Mouse (Mus musculus): ENCODE results near the gene Pcid2. TPM values are rescaled to one million over a fixed set of nuclear protein-coding genes. Genes with fewer than 3 reads are reported as not detected.
"Not testable (repeated sequence)": the region's sequence is repeated elsewhere in the genome, so short reads cannot be mapped to it uniquely, and the experiment has no call there.

The Pcid2 gene
- polyA plus RNA-seq, 1 experiment from 2014 or later, result 33.3 TPM

- ATAC-seq (ENCODE audit: low read depth), result no peak
- Histone ChIP-seq H3K4me2 (ENCODE audit: low read depth, low read length) (no peak overlapping the region), H3K4me1 (ENCODE audit: control insufficient read depth, insufficient read depth, low read length) (peaks cover 17% of the 10 kb centered on the region), H3K27ac (ENCODE audit: low read depth, low read length) (no peak overlapping the region), H3K9ac (replicated peaks; ENCODE audit: low read depth, low read length) (no peak overlapping the region), H3K36me3 (ENCODE audit: control insufficient read depth, insufficient read depth, low read length) (0 out of 2 replicates have a peak, but pooled peaks cover 3% of the 10 kb centered on the region), H3K4me3 (ENCODE audit: low read depth, low read length) (no peak overlapping the region), H3K27me3 (ENCODE audit: control insufficient read depth, insufficient read depth, low read length) (no peaks in the 10 kb centered on the region), H3K9me3 (ENCODE audit: control insufficient read depth, low read length) (no peaks in the 10 kb centered on the region)
- WGBS, result 92% methylated on average over 13 of the region's 13 CpGs
Observed at GRCm38 (mm10) chr8:13107990-13108638, 2.9 kb upstream of the Pcid2 start.

GRCm38 (mm10) chr8:13105908-13106551 lies 771 bp upstream of the Pcid2 start:
- Histone ChIP-seq H3K9me3 (ENCODE audit: control insufficient read depth, low read length) (no peaks in the 10 kb centered on the region), H3K4me1 (ENCODE audit: control insufficient read depth, insufficient read depth, low read length) (peaks cover 17% of the 10 kb centered on the region), H3K36me3 (ENCODE audit: control insufficient read depth, insufficient read depth, low read length) (peaks cover 3% of the 10 kb centered on the region; the same call in 1 of the 2 replicates), H3K9ac (replicated peaks; ENCODE audit: low read depth, low read length) (peak overlapping the region; percentile 92), H3K4me2 (ENCODE audit: low read depth, low read length) (peak overlapping the region; percentile 95), H3K27ac (ENCODE audit: low read depth, low read length) (peak overlapping the region; percentile 84), H3K4me3 (ENCODE audit: low read depth, low read length) (peak overlapping the region; percentile 92), H3K27me3 (ENCODE audit: control insufficient read depth, insufficient read depth, low read length) (no peaks in the 10 kb centered on the region)
- peak; percentile 52 for ATAC-seq (ENCODE audit: low read depth)
- under 1% methylated on average over 58 of the region's 63 CpGs for WGBS

GRCm38 (mm10) chr8:13104691-13105086 lies 570 bp downstream of the Pcid2 start:
- ATAC-seq (ENCODE audit: low read depth), result peak; percentile 83
- Histone ChIP-seq H3K4me1 (ENCODE audit: control insufficient read depth, insufficient read depth, low read length) (peaks cover 9% of the 10 kb centered on the region; the same call in 1 of the 2 replicates), H3K4me3 (ENCODE audit: low read depth, low read length) (peak overlapping the region; percentile 92), H3K9ac (replicated peaks; ENCODE audit: low read depth, low read length) (peak overlapping the region; percentile 74), H3K36me3 (ENCODE audit: control insufficient read depth, insufficient read depth, low read length) (peaks cover 3% of the 10 kb centered on the region; the same call in 1 of the 2 replicates), H3K27ac (ENCODE audit: low read depth, low read length) (peak overlapping the region; percentile 96), H3K9me3 (ENCODE audit: control insufficient read depth, low read length) (no peaks in the 10 kb centered on the region), H3K4me2 (ENCODE audit: low read depth, low read length) (peak overlapping the region; percentile 95), H3K27me3 (ENCODE audit: control insufficient read depth, insufficient read depth, low read length) (no peaks in the 10 kb centered on the region)
- under 1% methylated on average over 39 of the region's 45 CpGs for WGBS

GRCm38 (mm10) chr8:13077542-13077941 lies 27.7 kb downstream of the Pcid2 start:
- no peak overlapping the region for H3K4me3 ChIP-seq (ENCODE audit: low read depth, low read length)

GRCm38 (mm10) chr8:13075579-13075978 lies 29.7 kb downstream of the Pcid2 start:
- 100% methylated on average over 1 of the region's 1 CpGs for WGBS
- not testable (repeated sequence) for H3K9ac ChIP-seq (replicated peaks; ENCODE audit: low read depth, low read length); H3K27me3 ChIP-seq (ENCODE audit: control insufficient read depth, insufficient read depth, low read length); H3K4me1 ChIP-seq (ENCODE audit: control insufficient read depth, insufficient read depth, low read length); H3K4me2 ChIP-seq (ENCODE audit: low read depth, low read length); H3K27ac ChIP-seq (ENCODE audit: low read depth, low read length); H3K4me3 ChIP-seq (ENCODE audit: low read depth, low read length); H3K9me3 ChIP-seq (ENCODE audit: control insufficient read depth, low read length); ATAC-seq (ENCODE audit: low read depth)
- H3K36me3 ChIP-seq (ENCODE audit: control insufficient read depth, insufficient read depth, low read length), result peaks cover 68% of the 10 kb centered on the region

More at GRCm38 (mm10) chr8:13077542-13077941, 27.7 kb downstream of the Pcid2 start:
- Histone ChIP-seq H3K9ac (replicated peaks; ENCODE audit: low read depth, low read length) (no peak overlapping the region), H3K4me1 (ENCODE audit: control insufficient read depth, insufficient read depth, low read length) (no peaks in the 10 kb centered on the region), H3K36me3 (ENCODE audit: control insufficient read depth, insufficient read depth, low read length) (peaks cover 83% of the 10 kb centered on the region), H3K27ac (ENCODE audit: low read depth, low read length) (no peak overlapping the region), H3K4me2 (ENCODE audit: low read depth, low read length) (no peak overlapping the region), H3K9me3 (ENCODE audit: control insufficient read depth, low read length) (no peaks in the 10 kb centered on the region), H3K27me3 (ENCODE audit: control insufficient read depth, insufficient read depth, low read length) (no peaks in the 10 kb centered on the region)
- no peak for ATAC-seq (ENCODE audit: low read depth)
- 89% methylated on average over 7 of the region's 7 CpGs for WGBS

GRCm38 (mm10) chr8:13075044-13075443 lies 30.2 kb downstream of the Pcid2 start:
- no peaks in the 10 kb centered on the region for H3K27me3 ChIP-seq (ENCODE audit: control insufficient read depth, insufficient read depth, low read length)
- H3K4me3 ChIP-seq (ENCODE audit: low read depth, low read length), result no peak overlapping the region
- no peaks in the 10 kb centered on the region for H3K4me1 ChIP-seq (ENCODE audit: control insufficient read depth, insufficient read depth, low read length)
- no peak overlapping the region for H3K9ac ChIP-seq (replicated peaks; ENCODE audit: low read depth, low read length)
- no peak overlapping the region for H3K4me2 ChIP-seq (ENCODE audit: low read depth, low read length)
- ATAC-seq (ENCODE audit: low read depth), result no peak
- H3K9me3 ChIP-seq (ENCODE audit: control insufficient read depth, low read length), result no peaks in the 10 kb centered on the region
- WGBS, result 91% methylated on average over 8 of the region's 8 CpGs
- no peak overlapping the region for H3K27ac ChIP-seq (ENCODE audit: low read depth, low read length)
- peaks cover 63% of the 10 kb centered on the region for H3K36me3 ChIP-seq (ENCODE audit: control insufficient read depth, insufficient read depth, low read length)

- no peaks in the 10 kb centered on the region for H3K27me3 ChIP-seq (ENCODE audit: control insufficient read depth, insufficient read depth, low read length)
- no peak overlapping the region for H3K9ac ChIP-seq (replicated peaks; ENCODE audit: low read depth, low read length)
- H3K4me3 ChIP-seq (ENCODE audit: low read depth, low read length), result no peak overlapping the region
- H3K4me2 ChIP-seq (ENCODE audit: low read depth, low read length), result no peak overlapping the region
- no peak overlapping the region for H3K27ac ChIP-seq (ENCODE audit: low read depth, low read length)
- H3K4me1 ChIP-seq (ENCODE audit: control insufficient read depth, insufficient read depth, low read length), result no peaks in the 10 kb centered on the region
- no peaks in the 10 kb centered on the region for H3K9me3 ChIP-seq (ENCODE audit: control insufficient read depth, low read length)
- no peak for ATAC-seq (ENCODE audit: low read depth)
- peaks cover 45% of the 10 kb centered on the region for H3K36me3 ChIP-seq (ENCODE audit: control insufficient read depth, insufficient read depth, low read length)
- WGBS, result 95% methylated on average over 11 of the region's 11 CpGs
Observed at GRCm38 (mm10) chr8:13073255-13073654, 32.0 kb downstream of the Pcid2 start.

- Histone ChIP-seq H3K27ac (ENCODE audit: low read depth, low read length) (no peak overlapping the region), H3K4me2 (ENCODE audit: low read depth, low read length) (no peak overlapping the region), H3K27me3 (ENCODE audit: control insufficient read depth, insufficient read depth, low read length) (no peaks in the 10 kb centered on the region), H3K9ac (replicated peaks; ENCODE audit: low read depth, low read length) (no peak overlapping the region), H3K4me1 (ENCODE audit: control insufficient read depth, insufficient read depth, low read length) (no peaks in the 10 kb centered on the region), H3K36me3 (ENCODE audit: control insufficient read depth, insufficient read depth, low read length) (no peaks in the 10 kb centered on the region), H3K4me3 (ENCODE audit: low read depth, low read length) (no peak overlapping the region), H3K9me3 (ENCODE audit: control insufficient read depth, low read length) (no peaks in the 10 kb centered on the region)
- 81% methylated on average over 16 of the region's 16 CpGs for WGBS
- ATAC-seq (ENCODE audit: low read depth), result no peak
Observed at GRCm38 (mm10) chr8:13063112-13063511, 42.1 kb downstream of the Pcid2 start.

GRCm38 (mm10) chr8:13060441-13061150 lies 44.7 kb downstream of the Pcid2 start, which contains the start of gene Proz:
Proz (plus strand) TSS chr8:13060914.
- Histone ChIP-seq H3K9ac (replicated peaks; ENCODE audit: low read depth, low read length) (no peak within 1 kb of the TSS), H3K4me1 (ENCODE audit: control insufficient read depth, insufficient read depth, low read length) (no peaks in the 10 kb centered on the region), H3K4me2 (ENCODE audit: low read depth, low read length) (no peak within 1 kb of the TSS), H3K4me3 (ENCODE audit: low read depth, low read length) (no peak within 1 kb of the TSS), H3K27ac (ENCODE audit: low read depth, low read length) (no peak within 1 kb of the TSS), H3K36me3 (ENCODE audit: control insufficient read depth, insufficient read depth, low read length) (no peaks in the 10 kb centered on the region), H3K9me3 (ENCODE audit: control insufficient read depth, low read length) (no peaks in the 10 kb centered on the region), H3K27me3 (ENCODE audit: control insufficient read depth, insufficient read depth, low read length) (no peaks in the 10 kb centered on the region)
- ATAC-seq (ENCODE audit: low read depth), result no peak
- 85% methylated on average over 17 of the region's 17 CpGs for WGBS
